10 mouse cellular contexts compared by ENCODE assay signal in genomic region chr10:13108021-13108548, GRCm38 (mm10). TPM values are rescaled to one million over a fixed set of nuclear protein-coding genes. Genes with fewer than 3 reads are reported as not detected.
DNase-seq lines count a peak whose midpoint lies in the region; ATAC-seq and TF ChIP-seq lines count a peak whose summit lies in the region.
"Had no signal": no experiment of that assay in that cellular context is flagged by ENCODE, and none has a peak within 500 bp of the region (broad histone marks: within the 10 kb centered on the region; RNA-seq: fewer than 3 reads in every experiment).

No protein-coding gene starts in this region.

- peaks cover 18% of the 10 kb centered on the region for H3K36me3 ChIP-seq in midbrain, embryonic 10.5 days
- H3K36me3 ChIP-seq in midbrain, postnatal 0 days (ENCODE audit: insufficient read depth, low read length), result no peaks in the 10 kb centered on the region
- 0 out of 2 replicates have a peak, but pooled peaks cover 4% of the 10 kb centered on the region for H3K36me3 ChIP-seq in embryonic facial prominence, embryonic 15.5 days
- no peaks in the 10 kb centered on the region for H3K36me3 ChIP-seq in limb, embryonic 12.5 days
- no peaks in the 10 kb centered on the region for H3K36me3 ChIP-seq in stomach, postnatal 0 days (ENCODE audit: control insufficient read depth, insufficient read depth, low read length)
- H3K36me3 ChIP-seq: liver, embryonic 13.5 days had no signal

- 8% methylated on average over 7 of the region's 7 CpGs for WGBS in midbrain, embryonic 10.5 days
- WGBS in midbrain, postnatal 0 days, result 16% methylated on average over 7 of the region's 7 CpGs
- 26% methylated on average over 7 of the region's 7 CpGs for WGBS in embryonic facial prominence, embryonic 15.5 days
- WGBS in limb, embryonic 12.5 days, result 18% methylated on average over 7 of the region's 7 CpGs
- 36% methylated on average over 7 of the region's 7 CpGs for WGBS in stomach, postnatal 0 days

- H3K27me3 ChIP-seq in midbrain, embryonic 10.5 days (ENCODE audit: low read depth, poor library complexity, severe bottlenecking), result no peaks in the 10 kb centered on the region
- H3K27me3 ChIP-seq in midbrain, postnatal 0 days (ENCODE audit: insufficient read depth, low read length), result no peaks in the 10 kb centered on the region
- H3K27me3 ChIP-seq in embryonic facial prominence, embryonic 15.5 days, result no peaks in the 10 kb centered on the region
- H3K27me3 ChIP-seq in limb, embryonic 12.5 days, result no peaks in the 10 kb centered on the region
- H3K27me3 ChIP-seq in stomach, postnatal 0 days (ENCODE audit: control insufficient read depth, insufficient read depth, low read length), result no peaks in the 10 kb centered on the region
- H3K27me3 ChIP-seq: liver, embryonic 13.5 days had no signal

- TF ChIP-seq EP300 in stomach, postnatal 0 days (optimal IDR thresholded peaks at IDR 0.05), result no peak

- peak overlapping the region; percentile 88 for H3K27ac ChIP-seq in midbrain, embryonic 10.5 days (replicated peaks)
- H3K27ac ChIP-seq in midbrain, postnatal 0 days (ENCODE audit: low read depth, low read length), result no peak overlapping the region
- H3K27ac ChIP-seq in embryonic facial prominence, embryonic 15.5 days (replicated peaks), result peak overlapping the region; percentile 58
- peak overlapping the region; percentile 84 for H3K27ac ChIP-seq in limb, embryonic 12.5 days
- peak overlapping the region; percentile 31; the same call in 1 of the 2 replicates for H3K27ac ChIP-seq in stomach, postnatal 0 days (replicated peaks)
- H3K27ac ChIP-seq: liver, embryonic 13.5 days had no signal

- H3K4me3 ChIP-seq in midbrain, embryonic 10.5 days, result peak overlapping the region; percentile 18; the same call in 1 of the 2 replicates
- no peak overlapping the region for H3K4me3 ChIP-seq in midbrain, postnatal 0 days (ENCODE audit: low read depth, low read length)
- H3K4me3 ChIP-seq in embryonic facial prominence, embryonic 15.5 days (replicated peaks), result no peak overlapping the region
- H3K4me3 ChIP-seq in limb, embryonic 12.5 days (replicated peaks), result no peak overlapping the region
- H3K4me3 ChIP-seq in stomach, postnatal 0 days (ENCODE audit: low read depth, low read length), result no peak overlapping the region
- H3K4me3 ChIP-seq: liver, embryonic 13.5 days had no signal

- no peak overlapping the region for H3K9ac ChIP-seq in midbrain, postnatal 0 days (replicated peaks; ENCODE audit: low read length, poor library complexity, severe bottlenecking)
- no peak overlapping the region for H3K9ac ChIP-seq in embryonic facial prominence, embryonic 15.5 days
- 0 out of 2 replicates have a peak overlapping the region, but pooled peaks have one; percentile 27 for H3K9ac ChIP-seq in limb, embryonic 12.5 days (replicated peaks)
- H3K9ac ChIP-seq in stomach, postnatal 0 days (ENCODE audit: low read length), result no peak overlapping the region; the same call in 1 of the 2 replicates
- H3K9ac ChIP-seq: liver, embryonic 13.5 days had no signal

- H3K4me2 ChIP-seq in midbrain, postnatal 0 days (ENCODE audit: low read depth, low read length, poor library complexity, severe bottlenecking), result no peak overlapping the region
- H3K4me2 ChIP-seq in embryonic facial prominence, embryonic 15.5 days (replicated peaks), result no peak overlapping the region
- H3K4me2 ChIP-seq in limb, embryonic 12.5 days, result no peak overlapping the region
- no peak overlapping the region for H3K4me2 ChIP-seq in stomach, postnatal 0 days (replicated peaks; ENCODE audit: low read depth)
- H3K4me2 ChIP-seq: liver, embryonic 13.5 days had no signal

- no peak for ATAC-seq in midbrain, postnatal 0 days (ENCODE audit: low FRiP score)
- ATAC-seq in embryonic facial prominence, embryonic 15.5 days (ENCODE audit: insufficient number of reproducible peaks, low FRiP score, low TSS enrichment, low read depth), result no peak; the same call in 1 of the 2 replicates
- ATAC-seq in limb, embryonic 12.5 days (ENCODE audit: insufficient number of reproducible peaks, insufficient read depth, low FRiP score, low TSS enrichment, low read depth), result peak; percentile 40; the same call in 1 of the 2 replicates
- no peak for ATAC-seq in stomach, postnatal 0 days (ENCODE audit: low FRiP score, low TSS enrichment)

- peak; percentile 80 for DNase-seq in midbrain, embryonic 10.5 days (ENCODE audit: low spot score)
- DNase-seq in midbrain, postnatal 0 days (ENCODE audit: low spot score), result no peak
- no peak for DNase-seq in stomach, postnatal 0 days (ENCODE audit: low spot score)
- no peak for DNase-seq in gastrocnemius, adult 18-20 months (ENCODE audit: low spot score)
- no peak for DNase-seq in ovary, postnatal 36 days (ENCODE audit: low spot score)
- DNase-seq: cerebellum, postnatal 25 days; kidney, adult 11 months; liver, embryonic 13.5 days had no signal

- H3K9me3 ChIP-seq in midbrain, embryonic 10.5 days (replicated peaks), result no peaks in the 10 kb centered on the region
- no peaks in the 10 kb centered on the region for H3K9me3 ChIP-seq in midbrain, postnatal 0 days (ENCODE audit: low read length)
- no peaks in the 10 kb centered on the region for H3K9me3 ChIP-seq in embryonic facial prominence, embryonic 15.5 days (replicated peaks)
- H3K9me3 ChIP-seq in limb, embryonic 12.5 days, result no peaks in the 10 kb centered on the region
- H3K9me3 ChIP-seq in stomach, postnatal 0 days (ENCODE audit: control insufficient read depth, low read length), result no peaks in the 10 kb centered on the region
- H3K9me3 ChIP-seq: liver, embryonic 13.5 days had no signal

- H3K4me1 ChIP-seq in midbrain, embryonic 10.5 days, result peaks cover 72% of the 10 kb centered on the region
- H3K4me1 ChIP-seq in midbrain, postnatal 0 days (ENCODE audit: insufficient read depth, low read length), result no peaks in the 10 kb centered on the region
- peaks cover 9% of the 10 kb centered on the region for H3K4me1 ChIP-seq in embryonic facial prominence, embryonic 15.5 days
- peaks cover 19% of the 10 kb centered on the region for H3K4me1 ChIP-seq in limb, embryonic 12.5 days (replicated peaks)
- no peaks in the 10 kb centered on the region for H3K4me1 ChIP-seq in stomach, postnatal 0 days (replicated peaks; ENCODE audit: control insufficient read depth, insufficient read depth)
- H3K4me1 ChIP-seq: liver, embryonic 13.5 days had no signal

- no peak for TF ChIP-seq CTCF in midbrain, postnatal 0 days (IDR thresholded peaks at IDR 0.05)
- TF ChIP-seq CTCF in stomach, postnatal 0 days (IDR thresholded peaks at IDR 0.05; ENCODE audit: low read depth), result no peak

RNA-seq across cellular contexts. Expression of gene Plagl1, which starts 47.8 kb away (rescaled TPM):
- 65.6 and 82.0 TPM in 2 replicates for polyA plus RNA-seq in midbrain, embryonic 10.5 days (2016; fragmentation: Nextera tagmentation; extraction: Ambion mirVana)
- 39.0 and 122 TPM in 2 replicates for total RNA-seq in midbrain, postnatal 0 days (2014; rRNA removed)
- 16.1 and 20.1 TPM in 2 replicates for polyA plus RNA-seq in midbrain, postnatal 0 days (2015; fragmentation: Nextera tagmentation; extraction: Ambion mirVana)
- polyA plus RNA-seq in embryonic facial prominence, embryonic 15.5 days (2015; fragmentation: Nextera tagmentation; extraction: Ambion mirVana), result 220 and 243 TPM in 2 replicates
- 64.5 and 88.5 TPM in 2 replicates for polyA plus RNA-seq in limb, embryonic 12.5 days (2016; fragmentation: Nextera tagmentation; extraction: Ambion mirVana)
- 81.0 and 99.4 TPM in 2 replicates for polyA plus RNA-seq in stomach, postnatal 0 days (2015; fragmentation: Nextera tagmentation; extraction: Ambion mirVana)
- total RNA-seq in gastrocnemius, adult 18-20 months (2021), result 1 to 10 TPM in 1 of 2 experiments, under 1 TPM in 1; 0.88 to 1.1 TPM
